Mouse (Mus musculus) sigmoid colon, adult 10 weeks (tissue): ENCODE results near the gene Nup37. TPM values are rescaled to one million over a fixed set of nuclear protein-coding genes. Genes with fewer than 3 reads are reported as not detected.

Experiments
- polyA plus RNA-seq: library from polyadenylated mRNA; stranded (reverse); fragments of 350-450 nt; fragmentation: Illumina TruSeq; extraction: RNeasy Lipid Tissue Mini Kit (QIAGEN cat#74804); gene quantifications from one replicate; pipeline ENCODE4 v1.2.3, GENCODE M21; 2014; ENCODE audit warnings: low read depth, low replicate concordance

The Nup37 gene
- polyA plus RNA-seq, result 18.9 TPM

DNA sequence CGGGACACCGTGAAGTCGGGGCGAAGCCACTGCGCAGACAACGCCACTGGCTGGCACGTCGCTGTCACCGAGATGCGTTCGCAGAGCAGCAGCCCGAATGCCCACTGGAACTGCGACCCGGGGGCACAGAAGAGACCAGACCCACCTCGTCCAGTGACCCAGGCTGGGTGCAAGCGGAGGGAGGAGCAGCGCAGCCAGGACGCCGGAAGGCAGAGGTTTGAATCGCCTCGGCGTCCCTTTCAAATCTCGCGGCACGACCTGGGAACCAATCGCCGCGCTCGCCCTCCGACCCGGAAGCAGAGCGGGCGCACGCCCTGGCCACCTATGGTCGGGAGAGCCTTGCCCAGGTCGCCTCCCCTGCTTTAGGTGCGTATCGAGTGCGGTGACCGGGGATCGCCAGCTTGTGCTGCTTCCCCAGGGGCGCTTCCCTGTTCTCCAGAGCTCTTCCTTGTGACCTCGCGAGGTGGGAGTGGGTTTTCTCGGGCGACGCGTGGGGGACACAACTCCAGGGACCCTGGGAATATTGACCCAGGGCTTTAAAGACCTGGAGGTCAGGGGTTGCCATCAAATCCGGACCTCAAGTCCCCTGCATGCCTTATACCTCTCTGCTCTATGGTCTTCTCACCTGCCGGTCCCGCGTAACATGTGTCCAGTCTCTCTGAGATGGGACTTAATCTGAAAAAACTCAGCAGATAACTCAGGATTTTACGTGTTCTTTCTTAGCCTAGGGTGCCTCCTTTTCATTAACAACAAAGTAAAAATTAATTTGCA, at the start of gene Nup37, which contains the start of gene Parpbp:
TSS of gene Nup37 (plus strand) at position 286 of the 771 bp plus-strand sequence.
TSS of gene Parpbp (minus strand) at position 235 of the 771 bp plus-strand sequence.

DNA sequence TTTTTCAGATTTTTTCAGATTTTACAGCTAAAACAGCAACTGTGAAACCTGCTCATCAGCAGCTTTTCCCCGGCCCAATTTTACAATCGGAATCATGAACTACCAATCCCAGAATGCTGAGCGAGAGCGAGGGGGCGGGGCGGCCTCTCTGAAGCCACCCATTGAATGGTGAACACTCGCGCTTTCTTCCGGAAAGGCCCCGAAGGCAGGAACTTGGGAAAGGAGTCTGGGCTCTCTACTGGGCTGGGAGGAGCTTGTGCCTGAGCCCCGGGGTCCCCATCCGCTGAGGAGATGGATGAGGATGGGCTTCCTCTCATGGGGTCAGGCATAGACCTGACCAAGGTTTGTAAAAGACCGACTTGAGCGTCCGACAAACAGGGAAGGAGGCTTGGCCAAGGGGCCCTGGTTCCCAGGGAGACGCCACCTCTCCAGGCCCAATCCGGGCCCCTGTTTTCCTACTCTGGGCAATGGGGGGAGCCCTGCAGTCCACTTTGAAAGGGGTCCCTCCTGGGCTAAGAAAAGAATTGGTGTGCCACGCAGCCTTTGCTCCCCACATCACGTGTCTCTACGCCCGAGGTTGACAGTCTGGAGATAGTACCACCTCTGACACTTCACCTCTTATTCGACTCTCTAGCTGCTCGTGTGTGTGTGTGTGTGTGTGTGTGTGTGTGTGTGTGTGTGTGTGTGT, 54.3 kb downstream of the Nup37 start, which contains the start of gene Washc3:
TSS of gene Washc3 (plus strand) at position 143 of the 688 bp plus-strand sequence.

Other genes with a start within 250 kb of the Nup37 start
- not detected for gene Pmch, start 55.9 kb upstream of the Nup37 start, polyA plus RNA-seq
- gene Parpbp, start 51 bp upstream of the Nup37 start, polyA plus RNA-seq, result 5.7 TPM
- 66.6 TPM for gene Washc3, start 54.1 kb downstream of the Nup37 start, polyA plus RNA-seq
- gene Dram1, start 232.1 kb downstream of the Nup37 start, polyA plus RNA-seq, result 9.8 TPM
- gene Gnptab, start 232.1 kb downstream of the Nup37 start, polyA plus RNA-seq, result 54.3 TPM